Mouse (Mus musculus) megakaryocyte, embryonic 14.5 days (primary cell): ENCODE data around the gene Ap1b1.

Source experiments
- FLI1 ChIP-seq: IDR thresholded peaks from 2 replicates; pipeline ENCODE4 v1.6.1; 2012; ENCODE audit warnings: low read length, inconsistent platforms, mixed read lengths
- GATA1 ChIP-seq: IDR thresholded peaks from 3 replicates; pipeline ENCODE4 v1.6.1; 2012; ENCODE audit warnings: mixed read lengths, low read length, inconsistent platforms, borderline replicate concordance

DNA sequence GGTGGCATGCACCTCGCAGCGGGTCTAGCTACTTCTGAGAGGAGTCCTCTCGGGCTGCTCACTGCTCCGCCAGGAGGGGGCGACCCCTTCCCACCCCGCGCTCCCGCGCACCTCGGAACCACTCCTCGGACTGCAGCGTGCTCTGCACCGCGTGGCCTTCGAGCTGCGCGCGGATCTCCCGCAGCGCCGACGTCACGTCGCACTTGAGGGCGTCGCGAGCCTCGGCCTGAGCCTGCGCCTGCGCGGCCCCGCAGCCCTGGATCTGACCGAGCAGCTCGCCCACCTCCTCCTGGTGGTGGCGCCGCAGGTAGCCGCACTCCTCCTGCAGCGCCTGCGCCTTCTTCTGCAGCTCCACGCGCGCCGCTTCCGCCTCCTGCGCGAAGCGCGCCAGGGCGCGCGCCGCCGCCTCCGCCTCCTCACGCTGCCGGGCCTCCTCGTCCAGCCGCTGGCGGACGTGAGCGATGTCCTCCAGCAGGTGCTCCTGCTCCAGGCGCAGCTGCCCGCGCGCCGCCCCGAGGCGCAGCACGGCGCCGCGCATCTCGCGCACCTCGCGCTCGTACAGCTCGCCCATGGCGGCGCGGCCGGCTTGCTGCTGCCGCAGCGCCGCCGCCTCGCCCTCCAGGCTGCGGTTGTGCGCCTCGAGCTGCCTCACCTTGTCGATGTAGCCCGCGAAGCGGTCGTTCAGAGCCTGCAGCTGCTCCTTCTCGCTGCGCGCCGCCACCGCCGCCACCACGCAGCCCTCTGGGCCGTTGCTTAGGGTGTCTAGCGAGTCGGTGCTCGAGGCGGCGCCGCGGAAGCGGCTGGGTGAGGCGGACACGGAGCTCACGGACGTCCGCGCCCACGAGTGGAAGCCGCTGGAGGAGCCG, 39.4 kb upstream of the Ap1b1 start:
- TF ChIP-seq GATA1, result no peak
- no peak for TF ChIP-seq FLI1
